Mouse (Mus musculus): ENCODE results near the gene Dcdc2a. TPM values are rescaled to one million over a fixed set of nuclear protein-coding genes. Genes with fewer than 3 reads are reported as not detected.

Gene Dcdc2a
- polyA plus RNA-seq, 1 experiment from 2014 or later = 4.5 TPM

- Histone ChIP-seq H3K4me2 (replicated peaks) (no peak overlapping the region), H3K36me3 (no peaks in the 10 kb centered on the region), H3K9me3 (replicated peaks) (no peaks in the 10 kb centered on the region), H3K27me3 (no peaks in the 10 kb centered on the region), H3K27ac (replicated peaks) (no peak overlapping the region), H3K4me1 (no peaks in the 10 kb centered on the region), H3K4me3 (replicated peaks) (no peak overlapping the region), H3K9ac (no peak overlapping the region)
- WGBS = 68% methylated on average over 4 of the region's 4 CpGs
- no peak for ATAC-seq (ENCODE audit: insufficient number of reproducible peaks, low FRiP score, low TSS enrichment, low read depth)
These were observed 122.6 kb downstream of the Dcdc2a start for GRCm38 (mm10) chr13:25178236-25179001.

- H3K4me3 ChIP-seq (replicated peaks) = no peak overlapping the region
- H3K9ac ChIP-seq = no peak overlapping the region
- peak; percentile 15; the same call in 1 of the 2 replicates for ATAC-seq (ENCODE audit: insufficient number of reproducible peaks, low FRiP score, low TSS enrichment, low read depth)
- peak overlapping the region; percentile 39 for H3K4me2 ChIP-seq (replicated peaks)
- no peak overlapping the region for H3K27ac ChIP-seq (replicated peaks)
- peaks cover 12% of the 10 kb centered on the region; the same call in 1 of the 2 replicates for H3K4me1 ChIP-seq
- H3K9me3 ChIP-seq (replicated peaks) = no peaks in the 10 kb centered on the region
- no peaks in the 10 kb centered on the region for H3K27me3 ChIP-seq
- H3K36me3 ChIP-seq = no peaks in the 10 kb centered on the region
- WGBS = 16% methylated on average over 7 of the region's 7 CpGs
These were observed 130.9 kb downstream of the Dcdc2a start for GRCm38 (mm10) chr13:25186436-25187325.

- no peak for ATAC-seq (ENCODE audit: insufficient number of reproducible peaks, low FRiP score, low TSS enrichment, low read depth)
- H3K27ac ChIP-seq (replicated peaks) = no peak overlapping the region
- H3K4me1 ChIP-seq = peaks cover 12% of the 10 kb centered on the region; the same call in 1 of the 2 replicates
- H3K4me3 ChIP-seq (replicated peaks) = no peak overlapping the region
- under 1% methylated on average over 6 of the region's 6 CpGs for WGBS
- H3K36me3 ChIP-seq = no peaks in the 10 kb centered on the region
- H3K9ac ChIP-seq = no peak overlapping the region
- peak overlapping the region; percentile 39 for H3K4me2 ChIP-seq (replicated peaks)
- H3K27me3 ChIP-seq = no peaks in the 10 kb centered on the region
- no peaks in the 10 kb centered on the region for H3K9me3 ChIP-seq (replicated peaks)
These were observed 131.5 kb downstream of the Dcdc2a start for GRCm38 (mm10) chr13:25187326-25187710.

- Histone ChIP-seq H3K27me3 (no peaks in the 10 kb centered on the region), H3K4me2 (replicated peaks) (no peak overlapping the region), H3K9me3 (replicated peaks) (no peaks in the 10 kb centered on the region), H3K36me3 (no peaks in the 10 kb centered on the region), H3K4me1 (peaks cover 12% of the 10 kb centered on the region; the same call in 1 of the 2 replicates), H3K27ac (replicated peaks) (no peak overlapping the region), H3K4me3 (replicated peaks) (no peak overlapping the region), H3K9ac (no peak overlapping the region)
- WGBS = 83% methylated on average over 11 of the region's 11 CpGs
- ATAC-seq (ENCODE audit: insufficient number of reproducible peaks, low FRiP score, low TSS enrichment, low read depth) = no peak
These were observed 133.8 kb downstream of the Dcdc2a start for GRCm38 (mm10) chr13:25189419-25190144.

- H3K27me3 ChIP-seq = no peaks in the 10 kb centered on the region
These were observed 134.4 kb downstream of the Dcdc2a start for GRCm38 (mm10) chr13:25190218-25190617.

GRCm38 (mm10) chr13:25195706-25196105, 139.9 kb downstream of the Dcdc2a start:
- no peaks in the 10 kb centered on the region for H3K36me3 ChIP-seq
- H3K9me3 ChIP-seq (replicated peaks) = no peaks in the 10 kb centered on the region
- WGBS = 78% methylated on average over 10 of the region's 10 CpGs
- no peak overlapping the region for H3K9ac ChIP-seq
- no peak overlapping the region for H3K4me2 ChIP-seq (replicated peaks)
- no peak overlapping the region for H3K4me3 ChIP-seq (replicated peaks)
- no peak for ATAC-seq (ENCODE audit: insufficient number of reproducible peaks, low FRiP score, low TSS enrichment, low read depth)
- no peak overlapping the region for H3K27ac ChIP-seq (replicated peaks)
- H3K4me1 ChIP-seq = no peaks in the 10 kb centered on the region
- no peaks in the 10 kb centered on the region for H3K27me3 ChIP-seq

More at GRCm38 (mm10) chr13:25190218-25190617, 134.4 kb downstream of the Dcdc2a start:
- Histone ChIP-seq H3K4me1 (peaks cover 12% of the 10 kb centered on the region; the same call in 1 of the 2 replicates), H3K4me3 (replicated peaks) (no peak overlapping the region), H3K27ac (replicated peaks) (no peak overlapping the region), H3K4me2 (replicated peaks) (no peak overlapping the region), H3K9me3 (replicated peaks) (no peaks in the 10 kb centered on the region), H3K9ac (no peak overlapping the region), H3K36me3 (no peaks in the 10 kb centered on the region)
- ATAC-seq (ENCODE audit: insufficient number of reproducible peaks, low FRiP score, low TSS enrichment, low read depth) = no peak
- 74% methylated on average over 3 of the region's 3 CpGs for WGBS

- H3K9me3 ChIP-seq (replicated peaks) = no peaks in the 10 kb centered on the region
- 53% methylated on average over 3 of the region's 3 CpGs for WGBS
- no peak overlapping the region for H3K4me2 ChIP-seq (replicated peaks)
- H3K36me3 ChIP-seq = no peaks in the 10 kb centered on the region
- no peaks in the 10 kb centered on the region for H3K27me3 ChIP-seq
- no peak overlapping the region for H3K9ac ChIP-seq
- H3K27ac ChIP-seq (replicated peaks) = no peak overlapping the region
- H3K4me3 ChIP-seq (replicated peaks) = no peak overlapping the region
- ATAC-seq (ENCODE audit: insufficient number of reproducible peaks, low FRiP score, low TSS enrichment, low read depth) = no peak
- H3K4me1 ChIP-seq = no peaks in the 10 kb centered on the region
These were observed 144.1 kb downstream of the Dcdc2a start for GRCm38 (mm10) chr13:25199916-25200315.

- H3K4me3 ChIP-seq (replicated peaks) = no peak overlapping the region
- no peaks in the 10 kb centered on the region for H3K4me1 ChIP-seq
- WGBS = 88% methylated on average over 5 of the region's 5 CpGs
- no peak overlapping the region for H3K9ac ChIP-seq
- H3K4me2 ChIP-seq (replicated peaks) = no peak overlapping the region
- H3K27ac ChIP-seq (replicated peaks) = no peak overlapping the region
- H3K27me3 ChIP-seq = no peaks in the 10 kb centered on the region
- H3K9me3 ChIP-seq (replicated peaks) = no peaks in the 10 kb centered on the region
- ATAC-seq (ENCODE audit: insufficient number of reproducible peaks, low FRiP score, low TSS enrichment, low read depth) = no peak
- no peaks in the 10 kb centered on the region for H3K36me3 ChIP-seq
These were observed 151.1 kb downstream of the Dcdc2a start for GRCm38 (mm10) chr13:25206950-25207349.

- no peaks in the 10 kb centered on the region for H3K27me3 ChIP-seq
- H3K4me1 ChIP-seq = no peaks in the 10 kb centered on the region
- H3K4me3 ChIP-seq (replicated peaks) = no peak overlapping the region
- WGBS = 85% methylated on average over 1 of the region's 1 CpGs
- no peak overlapping the region for H3K27ac ChIP-seq (replicated peaks)
- no peak for ATAC-seq (ENCODE audit: insufficient number of reproducible peaks, low FRiP score, low TSS enrichment, low read depth)
- no peaks in the 10 kb centered on the region for H3K9me3 ChIP-seq (replicated peaks)
- H3K36me3 ChIP-seq = no peaks in the 10 kb centered on the region
- no peak overlapping the region for H3K4me2 ChIP-seq (replicated peaks)
- H3K9ac ChIP-seq = no peak overlapping the region
These were observed 162.6 kb downstream of the Dcdc2a start for GRCm38 (mm10) chr13:25218394-25218793.

GRCm38 (mm10) chr13:25220186-25220787, 164.5 kb downstream of the Dcdc2a start:
- Histone ChIP-seq H3K4me3 (replicated peaks) (no peak overlapping the region), H3K27ac (replicated peaks) (no peak overlapping the region), H3K4me1 (no peaks in the 10 kb centered on the region), H3K27me3 (no peaks in the 10 kb centered on the region), H3K36me3 (no peaks in the 10 kb centered on the region), H3K9ac (no peak overlapping the region), H3K9me3 (replicated peaks) (no peaks in the 10 kb centered on the region), H3K4me2 (replicated peaks) (no peak overlapping the region)
- 45% methylated on average over 5 of the region's 5 CpGs for WGBS
- no peak for ATAC-seq (ENCODE audit: insufficient number of reproducible peaks, low FRiP score, low TSS enrichment, low read depth)
